Mouse (Mus musculus) E14TG2a.4 (cell line): ENCODE measurements around the gene Sptan1.

ENCODE experiments used
- CTCF ChIP-seq: conservative IDR thresholded peaks from 2 replicates; pipeline ENCODE4 v1.5.1; 2014; ENCODE audit warnings: low read length
- NANOG ChIP-seq: IDR thresholded peaks from 2 replicates; pipeline ENCODE4 v1.6.1; 2014; ENCODE audit warnings: borderline replicate concordance, low read length, mixed read lengths
- POU5F1 ChIP-seq: IDR thresholded peaks from 2 replicates; pipeline ENCODE4 v1.6.1; 2014; ENCODE audit warnings: low read length, borderline replicate concordance

- TF ChIP-seq CTCF (no peak), NANOG (no peak), POU5F1 (no peak)
These were observed 100.9 kb downstream of the Sptan1 start for GRCm38 (mm10) chr2:30066046-30066901.
